Mouse (Mus musculus): ENCODE data around the gene Mepce. TPM values are rescaled to one million over a fixed set of nuclear protein-coding genes. Genes with fewer than 3 reads are reported as not detected.

Mepce gene
- polyA plus RNA-seq, 1 experiment: 41.7 TPM

- Histone ChIP-seq H3K4me3 (ENCODE audit: low read depth, low read length) (peak overlapping the region; percentile 90), H3K4me1 (ENCODE audit: control insufficient read depth, insufficient read depth, insufficient read length, low read length) (peaks cover 14% of the 10 kb centered on the region), H3K27me3 (ENCODE audit: control insufficient read depth, insufficient read depth, low read length) (no peaks in the 10 kb centered on the region), H3K36me3 (ENCODE audit: control insufficient read depth, insufficient read depth, low read length) (peaks cover 14% of the 10 kb centered on the region), H3K27ac (ENCODE audit: insufficient read depth, low read depth, low read length) (peak overlapping the region; percentile 96)
- 0% methylated on average over 20 of the region's 20 CpGs for WGBS
- no peak for TF ChIP-seq CTCF (IDR thresholded peaks at IDR 0.05; ENCODE audit: extremely low read depth, insufficient read length, insufficient replicate concordance, low read depth, low read length)
- no peak; the same call in 1 of the 2 replicates for TF ChIP-seq POLR2A (IDR thresholded peaks at IDR 0.05; ENCODE audit: low read depth, low read length)
Measured at GRCm38 (mm10) chr5:137746282-137746850, 41.1 kb downstream of the Mepce start.

GRCm38 (mm10) chr5:137745214-137746171, 42.0 kb downstream of the Mepce start, which contains the start of gene Tsc22d4:
Gene Tsc22d4 (plus strand): TSS chr5:137745730.
- WGBS: 3% methylated on average over 28 of the region's 28 CpGs
- peaks cover 6% of the 10 kb centered on the region; the same call in 1 of the 2 replicates for H3K36me3 ChIP-seq (ENCODE audit: control insufficient read depth, insufficient read depth, low read length)

GRCm38 (mm10) chr5:137744197-137744596, 43.3 kb downstream of the Mepce start:
- Histone ChIP-seq H3K4me3 (ENCODE audit: low read depth, low read length) (no peak overlapping the region), H3K27me3 (ENCODE audit: control insufficient read depth, insufficient read depth, low read length) (no peaks in the 10 kb centered on the region), H3K27ac (ENCODE audit: insufficient read depth, low read depth, low read length) (no peak overlapping the region), H3K36me3 (ENCODE audit: control insufficient read depth, insufficient read depth, low read length) (0 out of 2 replicates have a peak, but pooled peaks cover 1% of the 10 kb centered on the region), H3K4me1 (ENCODE audit: control insufficient read depth, insufficient read depth, insufficient read length, low read length) (peaks cover 13% of the 10 kb centered on the region)
- no peak for TF ChIP-seq POLR2A (IDR thresholded peaks at IDR 0.05; ENCODE audit: low read depth, low read length)
- TF ChIP-seq CTCF (IDR thresholded peaks at IDR 0.05; ENCODE audit: extremely low read depth, insufficient read length, insufficient replicate concordance, low read depth, low read length): no peak
- WGBS: 78% methylated on average over 7 of the region's 7 CpGs

More at GRCm38 (mm10) chr5:137745214-137746171, 42.0 kb downstream of the Mepce start, which contains the start of gene Tsc22d4:
- peak within 1 kb of the TSS; percentile 90 for H3K4me3 ChIP-seq (ENCODE audit: low read depth, low read length)
- TF ChIP-seq POLR2A (IDR thresholded peaks at IDR 0.05; ENCODE audit: low read depth, low read length): peak; percentile 84
- TF ChIP-seq CTCF (IDR thresholded peaks at IDR 0.05; ENCODE audit: extremely low read depth, insufficient read length, insufficient replicate concordance, low read depth, low read length): no peak
- H3K4me1 ChIP-seq (ENCODE audit: control insufficient read depth, insufficient read depth, insufficient read length, low read length): peaks cover 14% of the 10 kb centered on the region
- H3K27ac ChIP-seq (ENCODE audit: insufficient read depth, low read depth, low read length): peak within 1 kb of the TSS; percentile 96
- H3K27me3 ChIP-seq (ENCODE audit: control insufficient read depth, insufficient read depth, low read length): no peaks in the 10 kb centered on the region

- no peaks in the 10 kb centered on the region for H3K27me3 ChIP-seq (ENCODE audit: control insufficient read depth, insufficient read depth, low read length)
- TF ChIP-seq CTCF (IDR thresholded peaks at IDR 0.05; ENCODE audit: extremely low read depth, insufficient read length, insufficient replicate concordance, low read depth, low read length) (no peak), POLR2A (IDR thresholded peaks at IDR 0.05; ENCODE audit: low read depth, low read length) (no peak)
- WGBS: 93% methylated on average over 6 of the region's 6 CpGs
- H3K27ac ChIP-seq (ENCODE audit: insufficient read depth, low read depth, low read length): no peak overlapping the region
- H3K4me3 ChIP-seq (ENCODE audit: low read depth, low read length): no peak overlapping the region
- H3K36me3 ChIP-seq (ENCODE audit: control insufficient read depth, insufficient read depth, low read length): no peaks in the 10 kb centered on the region
- H3K4me1 ChIP-seq (ENCODE audit: control insufficient read depth, insufficient read depth, insufficient read length, low read length): peaks cover 13% of the 10 kb centered on the region
Measured at GRCm38 (mm10) chr5:137742836-137743235, 44.6 kb downstream of the Mepce start.

GRCm38 (mm10) chr5:137742048-137742447, 45.4 kb downstream of the Mepce start:
- 42% methylated on average over 10 of the region's 10 CpGs for WGBS
- Histone ChIP-seq H3K36me3 (ENCODE audit: control insufficient read depth, insufficient read depth, low read length) (no peaks in the 10 kb centered on the region), H3K4me1 (ENCODE audit: control insufficient read depth, insufficient read depth, insufficient read length, low read length) (peaks cover 13% of the 10 kb centered on the region), H3K4me3 (ENCODE audit: low read depth, low read length) (no peak overlapping the region), H3K27ac (ENCODE audit: insufficient read depth, low read depth, low read length) (peak overlapping the region; percentile 55), H3K27me3 (ENCODE audit: control insufficient read depth, insufficient read depth, low read length) (no peaks in the 10 kb centered on the region)
- TF ChIP-seq CTCF (IDR thresholded peaks at IDR 0.05; ENCODE audit: extremely low read depth, insufficient read length, insufficient replicate concordance, low read depth, low read length) (no peak), POLR2A (IDR thresholded peaks at IDR 0.05; ENCODE audit: low read depth, low read length) (no peak)

GRCm38 (mm10) chr5:137741023-137741931, 46.2 kb downstream of the Mepce start, which contains the start of gene Nyap1:
Gene Nyap1 (minus strand): TSS chr5:137741607.
- under 1% methylated on average over 71 of the region's 71 CpGs for WGBS
- peaks cover 13% of the 10 kb centered on the region for H3K4me1 ChIP-seq (ENCODE audit: control insufficient read depth, insufficient read depth, insufficient read length, low read length)
- peak within 1 kb of the TSS; percentile 88 for H3K4me3 ChIP-seq (ENCODE audit: low read depth, low read length)
- no peaks in the 10 kb centered on the region for H3K27me3 ChIP-seq (ENCODE audit: control insufficient read depth, insufficient read depth, low read length)
- TF ChIP-seq POLR2A (IDR thresholded peaks at IDR 0.05; ENCODE audit: low read depth, low read length) (peak; percentile 52; the same call in 1 of the 2 replicates), CTCF (IDR thresholded peaks at IDR 0.05; ENCODE audit: extremely low read depth, insufficient read length, insufficient replicate concordance, low read depth, low read length) (peak; percentile 66)
- no peaks in the 10 kb centered on the region for H3K36me3 ChIP-seq (ENCODE audit: control insufficient read depth, insufficient read depth, low read length)
- H3K27ac ChIP-seq (ENCODE audit: insufficient read depth, low read depth, low read length): peak within 1 kb of the TSS; percentile 75

Data from small intestine, adult 2 months (tissue).